In genomic region chr5:115155831-115156230, GRCm38 (mm10) we compare ENCODE assay signal across 8 mouse cellular contexts. TPM values are rescaled to one million over a fixed set of nuclear protein-coding genes. Genes with fewer than 3 reads are reported as not detected.
DNase-seq lines count a peak whose midpoint lies in the region; ATAC-seq and TF ChIP-seq lines count a peak whose summit lies in the region.

No protein-coding gene starts in this region.

- no peak for ATAC-seq in forebrain, embryonic 16.5 days
- no peak for ATAC-seq in midbrain, embryonic 11.5 days (ENCODE audit: low FRiP score)

- peaks cover 26% of the 10 kb centered on the region for H3K4me1 ChIP-seq in testis, adult 2 months (ENCODE audit: control insufficient read depth, insufficient read depth, low read length)
- peaks cover 35% of the 10 kb centered on the region for H3K4me1 ChIP-seq in forebrain, embryonic 16.5 days (replicated peaks; ENCODE audit: control insufficient read depth, insufficient read depth, low read length)
- H3K4me1 ChIP-seq in midbrain, embryonic 11.5 days (ENCODE audit: control insufficient read depth, insufficient read depth, low read length) = peaks cover 34% of the 10 kb centered on the region

- peak overlapping the region; percentile 90 for H3K4me2 ChIP-seq in forebrain, embryonic 16.5 days (ENCODE audit: low read length)
- peak overlapping the region; percentile 87 for H3K4me2 ChIP-seq in midbrain, embryonic 11.5 days

- no peak for DNase-seq in testis, postnatal 14 days (ENCODE audit: low spot score)
- peak; percentile 80 for DNase-seq in kidney, postnatal 14 days
- peak; percentile 79 for DNase-seq in midbrain, embryonic 11.5 days (ENCODE audit: low spot score, missing footprints)
- no peak for DNase-seq in embryo, embryonic 10.5 days (ENCODE audit: low spot score)
- DNase-seq in right cerebral cortex, postnatal 25 days = no peak
- no peak for DNase-seq in left cerebral cortex, adult 18-20 months (ENCODE audit: low spot score in 2 of 2)

- H3K36me3 ChIP-seq in testis, adult 2 months (ENCODE audit: control insufficient read depth, insufficient read depth, low read length) = no peaks in the 10 kb centered on the region; the same call in 1 of the 2 replicates
- no peaks in the 10 kb centered on the region for H3K36me3 ChIP-seq in forebrain, embryonic 16.5 days (ENCODE audit: control insufficient read depth, insufficient read depth)
- peaks cover 2% of the 10 kb centered on the region; the same call in 1 of the 2 replicates for H3K36me3 ChIP-seq in midbrain, embryonic 11.5 days (ENCODE audit: control insufficient read depth, insufficient read depth, low read length)

- TF ChIP-seq POLR2A in testis, adult 2 months (IDR thresholded peaks at IDR 0.05; ENCODE audit: control insufficient read depth, low read depth, low read length) = no peak

- H3K27ac ChIP-seq in testis, adult 2 months (ENCODE audit: control insufficient read depth, insufficient read depth, low read depth, low read length) = peak overlapping the region; percentile 3; the same call in 1 of the 2 replicates
- no peak overlapping the region for H3K27ac ChIP-seq in forebrain, embryonic 16.5 days (ENCODE audit: low read length)
- H3K27ac ChIP-seq in midbrain, embryonic 11.5 days (ENCODE audit: low read depth, low read length) = no peak overlapping the region

- H3K9ac ChIP-seq in forebrain, embryonic 16.5 days (replicated peaks; ENCODE audit: low read depth, low read length) = peak overlapping the region; percentile 35; the same call in 1 of the 2 replicates
- peak overlapping the region; percentile 94 for H3K9ac ChIP-seq in midbrain, embryonic 11.5 days (ENCODE audit: low read length)

- no peak for TF ChIP-seq CTCF in testis, adult 2 months (IDR thresholded peaks at IDR 0.05; ENCODE audit: control insufficient read depth, insufficient read depth, insufficient replicate concordance, low read depth, low read length)

- no peaks in the 10 kb centered on the region for H3K27me3 ChIP-seq in testis, adult 2 months (ENCODE audit: control insufficient read depth, insufficient read depth, low read length)
- no peaks in the 10 kb centered on the region for H3K27me3 ChIP-seq in forebrain, embryonic 16.5 days (replicated peaks; ENCODE audit: control insufficient read depth, insufficient read depth, low read length)
- H3K27me3 ChIP-seq in midbrain, embryonic 11.5 days (ENCODE audit: control insufficient read depth, insufficient read depth, low read length) = no peaks in the 10 kb centered on the region

- H3K4me3 ChIP-seq in testis, adult 2 months (ENCODE audit: control insufficient read depth, low read depth, low read length) = peak overlapping the region; percentile 42
- H3K4me3 ChIP-seq in forebrain, embryonic 16.5 days (replicated peaks; ENCODE audit: low read length) = peak overlapping the region; percentile 6; the same call in 1 of the 2 replicates
- no peak overlapping the region; the same call in 1 of the 2 replicates for H3K4me3 ChIP-seq in midbrain, embryonic 11.5 days (ENCODE audit: low read depth, low read length)

- no peaks in the 10 kb centered on the region for H3K9me3 ChIP-seq in forebrain, embryonic 16.5 days (ENCODE audit: control insufficient read depth, low read length)
- H3K9me3 ChIP-seq in midbrain, embryonic 11.5 days (ENCODE audit: control insufficient read depth, low read length) = no peaks in the 10 kb centered on the region

- WGBS in forebrain, embryonic 16.5 days = 37% methylated on average over 5 of the region's 5 CpGs
- WGBS in midbrain, embryonic 11.5 days = 73% methylated on average over 5 of the region's 5 CpGs

RNA-seq across cellular contexts. Expression of gene Mlec, which starts 2.1 kb away (rescaled TPM):
- 85.1 and 115 TPM in 2 replicates for polyA plus RNA-seq in testis, adult 2 months (2012; rRNA removed)
- polyA plus RNA-seq in forebrain, embryonic 16.5 days (2015; fragmentation: Nextera tagmentation; extraction: Ambion mirVana) = 19.3 and 21.1 TPM in 2 replicates
- polyA plus RNA-seq in midbrain, embryonic 11.5 days (2014; fragmentation: Nextera tagmentation; extraction: Ambion mirVana) = 30.0 and 37.3 TPM in 2 replicates
- 10 to 100 TPM; 88.6 to 93.5 TPM for total RNA-seq in left cerebral cortex, adult 18-20 months (2021)

RNA-seq across cellular contexts. Expression of gene Unc119b, which starts 21.1 kb away (rescaled TPM):
- 15.7 and 21.1 TPM in 2 replicates for polyA plus RNA-seq in testis, adult 2 months (2012; rRNA removed)
- polyA plus RNA-seq in forebrain, embryonic 16.5 days (2015; fragmentation: Nextera tagmentation; extraction: Ambion mirVana) = 35.3 and 39.8 TPM in 2 replicates
- polyA plus RNA-seq in midbrain, embryonic 11.5 days (2014; fragmentation: Nextera tagmentation; extraction: Ambion mirVana) = 55.1 and 64.6 TPM in 2 replicates
- total RNA-seq in left cerebral cortex, adult 18-20 months (2021) = 10 to 100 TPM; 28.8 to 28.9 TPM

RNA-seq across cellular contexts. Expression of gene Acads, which starts 36.7 kb away (rescaled TPM):
- 11.2 and 12.1 TPM in 2 replicates for polyA plus RNA-seq in testis, adult 2 months (2012; rRNA removed)
- polyA plus RNA-seq in forebrain, embryonic 16.5 days (2015; fragmentation: Nextera tagmentation; extraction: Ambion mirVana) = 18.0 and 19.8 TPM in 2 replicates
- polyA plus RNA-seq in midbrain, embryonic 11.5 days (2014; fragmentation: Nextera tagmentation; extraction: Ambion mirVana) = 21.6 and 23.5 TPM in 2 replicates
- 1 to 10 TPM; 7.9 to 8.7 TPM for total RNA-seq in left cerebral cortex, adult 18-20 months (2021)

RNA-seq across cellular contexts. Expression of gene Cabp1, which starts 38.4 kb away (rescaled TPM):
- polyA plus RNA-seq in testis, adult 2 months (2012; rRNA removed) = 7.2 and 9.1 TPM in 2 replicates
- polyA plus RNA-seq in forebrain, embryonic 16.5 days (2015; fragmentation: Nextera tagmentation; extraction: Ambion mirVana) = 8.3 and 9.2 TPM in 2 replicates
- 1.1 and 2.3 TPM in 2 replicates for polyA plus RNA-seq in midbrain, embryonic 11.5 days (2014; fragmentation: Nextera tagmentation; extraction: Ambion mirVana)
- total RNA-seq in left cerebral cortex, adult 18-20 months (2021) = 100 to 1,000 TPM; 288 to 320 TPM

RNA-seq across cellular contexts. Expression of gene Gm10401, which starts 57.7 kb away (rescaled TPM):
- polyA plus RNA-seq in testis, adult 2 months (2012; rRNA removed) = not detected in 2 replicates
- 34.9 and 38.1 TPM in 2 replicates for polyA plus RNA-seq in forebrain, embryonic 16.5 days (2015; fragmentation: Nextera tagmentation; extraction: Ambion mirVana)
- polyA plus RNA-seq in midbrain, embryonic 11.5 days (2014; fragmentation: Nextera tagmentation; extraction: Ambion mirVana) = 23.2 and 26.6 TPM in 2 replicates
- total RNA-seq in left cerebral cortex, adult 18-20 months (2021) = not detected

Comparison
In these comparisons a context has a peak if more than half of its experiments do, and no peak if none do; other contexts are left out.
1. DNase-seq: peak in kidney, postnatal 14 days (single experiment) and midbrain, embryonic 11.5 days (single experiment); none in testis, postnatal 14 days (single experiment), embryo, embryonic 10.5 days (single experiment), right cerebral cortex, postnatal 25 days (single experiment) and left cerebral cortex, adult 18-20 months (0 of 2).